Mouse (Mus musculus) T-helper 2 cell (primary cell): ENCODE results near the gene Cuedc1.

ENCODE experiments used
- in situ Hi-C: fragments of 300-600 bp; cut with MboI, MseI; formaldehyde crosslinking; loops from one replicate; pipeline ENCODE4 v1.15.1; 2025; ENCODE audit warnings: high pct_unique_total_duplicates

Cuedc1 gene

GRCm38 (mm10) chr11:88117356-88118090 lies 19.7 kb downstream of the Cuedc1 start:
- in situ Hi-C loops: no loop called here

- in situ Hi-C loops: no loop called here
Measured at GRCm38 (mm10) chr11:88118091-88118440, 20.2 kb downstream of the Cuedc1 start.

- in situ Hi-C loops: no loop called here
Measured at GRCm38 (mm10) chr11:88118817-88119642, 21.2 kb downstream of the Cuedc1 start.

- in situ Hi-C loops: no loop called here
Measured at GRCm38 (mm10) chr11:88122545-88122944, 24.7 kb downstream of the Cuedc1 start.

GRCm38 (mm10) chr11:88123021-88123420 lies 25.2 kb downstream of the Cuedc1 start:
- in situ Hi-C loops: no loop called here

- in situ Hi-C loops: no loop called here
Measured at GRCm38 (mm10) chr11:88123731-88124130, 25.9 kb downstream of the Cuedc1 start.

GRCm38 (mm10) chr11:88125483-88125882 lies 27.6 kb downstream of the Cuedc1 start:
- in situ Hi-C loops: no loop called here

- in situ Hi-C loops: no loop called here
Measured at GRCm38 (mm10) chr11:88126306-88126793, 28.5 kb downstream of the Cuedc1 start.

GRCm38 (mm10) chr11:88128461-88128860 lies 30.6 kb downstream of the Cuedc1 start:
- in situ Hi-C loops: no loop called here

GRCm38 (mm10) chr11:88129281-88129680 lies 31.4 kb downstream of the Cuedc1 start:
- in situ Hi-C loops: no loop called here

GRCm38 (mm10) chr11:88129935-88130334 lies 32.1 kb downstream of the Cuedc1 start:
- in situ Hi-C loops: no loop called here

GRCm38 (mm10) chr11:88131847-88132246 lies 34.0 kb downstream of the Cuedc1 start:
- in situ Hi-C loops: no loop called here

- in situ Hi-C loops: no loop called here
Measured at GRCm38 (mm10) chr11:88135218-88135617, 37.4 kb downstream of the Cuedc1 start.

- in situ Hi-C loops: no loop called here
Measured at GRCm38 (mm10) chr11:88137814-88138425, 40.1 kb downstream of the Cuedc1 start.

GRCm38 (mm10) chr11:88139256-88139861 lies 41.5 kb downstream of the Cuedc1 start:
- in situ Hi-C loops: no loop called here

GRCm38 (mm10) chr11:88140066-88141060 lies 42.5 kb downstream of the Cuedc1 start:
- in situ Hi-C loops: no loop called here

GRCm38 (mm10) chr11:88142362-88142761 lies 44.5 kb downstream of the Cuedc1 start:
- in situ Hi-C loops: no loop called here

GRCm38 (mm10) chr11:88144100-88144499 lies 46.2 kb downstream of the Cuedc1 start:
- in situ Hi-C loops: no loop called here

GRCm38 (mm10) chr11:88145214-88146006 lies 47.6 kb downstream of the Cuedc1 start:
- in situ Hi-C loops: no loop called here
